ENCODE assay signal across 8 mouse cellular contexts in the genomic region with DNA sequence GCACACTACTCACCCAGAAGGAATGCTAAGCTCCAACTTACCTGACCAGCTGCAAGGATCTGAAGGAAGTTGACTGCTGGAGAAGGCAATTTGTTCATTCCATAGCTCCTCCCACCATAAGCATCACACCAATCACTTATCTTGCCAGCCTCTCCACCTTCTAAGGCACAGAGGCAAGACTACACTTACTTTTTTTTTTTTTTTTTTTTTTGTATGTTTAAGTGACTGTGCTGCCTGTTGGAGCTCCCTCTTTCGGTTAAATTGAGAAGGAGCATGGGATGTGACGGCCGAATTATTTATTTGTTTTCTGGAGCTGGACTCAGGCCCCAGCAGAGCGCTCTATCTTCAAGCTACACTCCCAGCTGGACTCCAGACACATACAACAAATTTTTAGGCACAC. TPM values are rescaled to one million over a fixed set of nuclear protein-coding genes. Genes with fewer than 3 reads are reported as not detected.
DNase-seq lines count a peak whose midpoint lies in the region; ATAC-seq and TF ChIP-seq lines count a peak whose summit lies in the region.

No protein-coding gene starts in this region.

- TF ChIP-seq CTCF in Patski (IDR thresholded peaks at IDR 0.05), result peak; percentile 55

- in situ Hi-C loops in Patski (cut with MboI; ENCODE audit: low pct_unique_long_range_greater_than_20kb), result no loop called here

- no peaks in the 10 kb centered on the region for H3K36me3 ChIP-seq in hindbrain, embryonic 11.5 days (ENCODE audit: control insufficient read depth, insufficient read depth, low read length)
- H3K36me3 ChIP-seq in hindbrain, embryonic 13.5 days, result no peaks in the 10 kb centered on the region

- WGBS in hindbrain, embryonic 11.5 days, result 28% methylated on average over 4 of the region's 4 CpGs
- WGBS in hindbrain, embryonic 13.5 days, result 47% methylated on average over 4 of the region's 4 CpGs

- peak; percentile 10 for DNase-seq in hindbrain, embryonic 11.5 days (ENCODE audit: low spot score)
- DNase-seq in 416B (ENCODE audit: low read depth) (peak; percentile 21), Patski (ENCODE audit: low read depth, low spot score) (no peak)
- DNase-seq in embryo, embryonic 9.5 days (ENCODE audit: extremely low spot score), result peak; percentile 2
- peak; percentile 45 for DNase-seq in lung, postnatal 25 days (ENCODE audit: low spot score)
- no peak for DNase-seq in right cerebral cortex, postnatal 25 days
- DNase-seq in frontal cortex, postnatal 25 days (ENCODE audit: low spot score in 2 of 2), result no peak

- no peak overlapping the region for H3K4me2 ChIP-seq in hindbrain, embryonic 11.5 days (replicated peaks; ENCODE audit: low read depth, low read length)
- H3K4me2 ChIP-seq in hindbrain, embryonic 13.5 days, result no peak overlapping the region

- no peaks in the 10 kb centered on the region for H3K9me3 ChIP-seq in hindbrain, embryonic 11.5 days (ENCODE audit: control insufficient read depth, low read length)
- no peaks in the 10 kb centered on the region for H3K9me3 ChIP-seq in hindbrain, embryonic 13.5 days

- H3K9ac ChIP-seq in hindbrain, embryonic 11.5 days (ENCODE audit: low read depth, low read length), result no peak overlapping the region
- H3K9ac ChIP-seq in hindbrain, embryonic 13.5 days, result no peak overlapping the region

- H3K27ac ChIP-seq in hindbrain, embryonic 11.5 days (ENCODE audit: low read depth, low read length), result no peak overlapping the region
- H3K27ac ChIP-seq in hindbrain, embryonic 13.5 days, result no peak overlapping the region

- H3K4me1 ChIP-seq in hindbrain, embryonic 11.5 days (replicated peaks; ENCODE audit: control insufficient read depth, insufficient read depth, low read length), result no peaks in the 10 kb centered on the region
- no peaks in the 10 kb centered on the region for H3K4me1 ChIP-seq in hindbrain, embryonic 13.5 days (replicated peaks)

- ATAC-seq in hindbrain, embryonic 11.5 days (ENCODE audit: low FRiP score), result no peak
- ATAC-seq in hindbrain, embryonic 13.5 days (ENCODE audit: low FRiP score), result no peak
- ATAC-seq in Patski, result no peak

- no peaks in the 10 kb centered on the region for H3K27me3 ChIP-seq in hindbrain, embryonic 11.5 days (ENCODE audit: control insufficient read depth, insufficient read depth, low read length)
- H3K27me3 ChIP-seq in hindbrain, embryonic 13.5 days, result no peaks in the 10 kb centered on the region
- H3K27me3 ChIP-seq in Patski, result peaks cover 63% of the 10 kb centered on the region

- no peak overlapping the region for H3K4me3 ChIP-seq in hindbrain, embryonic 11.5 days (ENCODE audit: low read depth, low read length)
- H3K4me3 ChIP-seq in hindbrain, embryonic 13.5 days, result no peak overlapping the region

- POLR2A ChIA-PET in Patski (lab: Charles Lee), result interaction anchor here (0.6 kb wide), 1 partner anchor 39 kb away, joined by 3 read pairs; no protein-coding TSS in a partner anchor

- CTCF ChIA-PET in Patski (lab: Charles Lee), result interaction anchor here (0.8 to 1.7 kb wide), 7 partner anchors 9 to 30 kb away, joined by 3 to 5 read pairs (median 3); no protein-coding TSS in a partner anchor

RNA-seq across cellular contexts. Expression of a gene that starts 60.0 kb away (rescaled TPM):
- polyA plus RNA-seq in hindbrain, embryonic 11.5 days (2014; fragmentation: Nextera tagmentation; extraction: Ambion mirVana), result 4.0 and 4.3 TPM in 2 replicates
- polyA plus RNA-seq in hindbrain, embryonic 13.5 days (2015; fragmentation: Nextera tagmentation; extraction: Ambion mirVana), result 1.4 and 1.7 TPM in 2 replicates
- polyA plus RNA-seq in Patski (2021), result 1.7 TPM

Comparison
In these comparisons a context has a peak if more than half of its experiments do, and no peak if none do; other contexts are left out.
1. DNase-seq: peak in hindbrain, embryonic 11.5 days (single experiment), 416B (single experiment), embryo, embryonic 9.5 days (single experiment) and lung, postnatal 25 days (single experiment); none in Patski (single experiment), right cerebral cortex, postnatal 25 days (single experiment) and frontal cortex, postnatal 25 days (0 of 2).